Mouse (Mus musculus): ENCODE measurements around the gene Cops3. TPM values are rescaled to one million over a fixed set of nuclear protein-coding genes. Genes with fewer than 3 reads are reported as not detected.

The Cops3 gene
- polyA plus RNA-seq, 2 experiments = 33.5 to 108 TPM

DNA sequence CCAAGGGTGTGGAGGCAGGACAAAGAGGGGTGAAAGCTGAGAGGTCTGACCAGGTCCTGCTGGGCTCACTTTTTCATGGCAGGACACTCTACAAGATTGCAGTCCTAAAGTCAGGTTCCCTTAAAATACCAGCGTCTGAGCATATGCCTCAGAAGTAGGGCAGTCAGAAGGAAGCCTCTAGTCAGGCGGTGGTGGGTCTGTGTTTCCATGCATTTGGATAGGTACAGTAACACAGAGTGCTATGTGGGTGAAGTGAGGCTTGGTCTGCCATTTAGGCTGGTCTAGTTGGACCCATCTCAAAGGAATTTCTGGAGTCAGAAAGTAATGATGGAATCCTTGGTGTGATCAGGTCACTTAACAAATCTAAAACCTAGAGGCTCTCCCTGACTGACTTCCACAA, 70.3 kb downstream of the Cops3 start:
- no peak for ATAC-seq (ENCODE audit: insufficient read depth)
- H3K27me3 ChIP-seq (ENCODE audit: control insufficient read depth, insufficient read depth, low read length) = no peaks in the 10 kb centered on the region
- no peaks in the 10 kb centered on the region for H3K9me3 ChIP-seq (ENCODE audit: control insufficient read depth, low read length)
- TF ChIP-seq EP300 (IDR thresholded peaks at IDR 0.05; ENCODE audit: low read depth) = no peak
- no peak for TF ChIP-seq CTCF (IDR thresholded peaks at IDR 0.05; ENCODE audit: low read depth)
- H3K4me2 ChIP-seq (ENCODE audit: low read depth) = no peak overlapping the region
- DNase-seq (ENCODE audit: low read depth in 3 of 3, low spot score in 3 of 3) = no peak
- H3K4me3 ChIP-seq (ENCODE audit: insufficient read depth in 1 of 2, low read depth in 2 of 2, low read length in 2 of 2) = no peak overlapping the region
- no peaks in the 10 kb centered on the region for H3K4me1 ChIP-seq (replicated peaks; ENCODE audit: control insufficient read depth in 2 of 2, insufficient read depth in 2 of 2, low read length in 1 of 2)
- no peak overlapping the region for H3K9ac ChIP-seq (replicated peaks)
- no peak overlapping the region for H3K27ac ChIP-seq
- WGBS (ENCODE audit: insufficient replicate concordance) = 76% methylated on average over 2 of the region's 2 CpGs
- peaks cover 10% of the 10 kb centered on the region for H3K36me3 ChIP-seq (replicated peaks; ENCODE audit: control insufficient read depth, insufficient read depth, low read depth)

Other genes starting within 250 kb of the Cops3 start
- not detected in 2 replicates for gene Olfr223, start 246.5 kb downstream of the Cops3 start, polyA plus RNA-seq (2012; rRNA removed)
- not detected in 2 replicates for gene Olfr223, start 246.5 kb downstream of the Cops3 start, polyA plus RNA-seq (2014; fragmentation: Nextera tagmentation; extraction: Ambion mirVana)
- gene Mprip, start 178.5 kb downstream of the Cops3 start, polyA plus RNA-seq (2012; rRNA removed) = 10.8 and 14.6 TPM in 2 replicates
- 10.2 and 15.7 TPM in 2 replicates for gene Mprip, start 178.5 kb downstream of the Cops3 start, polyA plus RNA-seq (2014; fragmentation: Nextera tagmentation; extraction: Ambion mirVana)
- 1.9 TPM in 2 replicates for gene Pld6, start 52.2 kb downstream of the Cops3 start, polyA plus RNA-seq (2012; rRNA removed)
- gene Pld6, start 52.2 kb downstream of the Cops3 start, polyA plus RNA-seq (2014; fragmentation: Nextera tagmentation; extraction: Ambion mirVana) = 0.50 and 0.68 TPM in 2 replicates
- 10.8 and 11.1 TPM in 2 replicates for gene Flcn, start 29.8 kb downstream of the Cops3 start, polyA plus RNA-seq (2012; rRNA removed)
- gene Flcn, start 29.8 kb downstream of the Cops3 start, polyA plus RNA-seq (2014; fragmentation: Nextera tagmentation; extraction: Ambion mirVana) = 7.2 and 8.9 TPM in 2 replicates
- 8.5 and 8.9 TPM in 2 replicates for gene Nt5m, start 391 bp downstream of the Cops3 start, polyA plus RNA-seq (2012; rRNA removed)
- 10.0 and 10.6 TPM in 2 replicates for gene Nt5m, start 391 bp downstream of the Cops3 start, polyA plus RNA-seq (2014; fragmentation: Nextera tagmentation; extraction: Ambion mirVana)
- gene Med9, start 108.4 kb upstream of the Cops3 start, polyA plus RNA-seq (2012; rRNA removed) = 9.4 and 11.2 TPM in 2 replicates
- gene Med9, start 108.4 kb upstream of the Cops3 start, polyA plus RNA-seq (2014; fragmentation: Nextera tagmentation; extraction: Ambion mirVana) = 15.9 and 18.0 TPM in 2 replicates
- 0.37 and 0.43 TPM in 2 replicates for gene Rasd1, start 125.1 kb upstream of the Cops3 start, polyA plus RNA-seq (2012; rRNA removed)
- gene Rasd1, start 125.1 kb upstream of the Cops3 start, polyA plus RNA-seq (2014; fragmentation: Nextera tagmentation; extraction: Ambion mirVana) = 0.52 and 0.69 TPM in 2 replicates
- gene Pemt, start 206.7 kb upstream of the Cops3 start, polyA plus RNA-seq (2012; rRNA removed) = 5.2 and 6.2 TPM in 2 replicates
- gene Pemt, start 206.7 kb upstream of the Cops3 start, polyA plus RNA-seq (2014; fragmentation: Nextera tagmentation; extraction: Ambion mirVana) = 8.8 and 9.0 TPM in 2 replicates